Mouse (Mus musculus): Measurements from ENCODE around the gene Ucp3.

The Ucp3 gene

GRCm38 (mm10) chr7:100501027-100501843 is 28.4 kb downstream of the Ucp3 start:
- DNase-seq (ENCODE audit: low read depth) = peak; percentile 46

- DNase-seq (ENCODE audit: low read depth) = peak; percentile 54
These were observed 29.1 kb downstream of the Ucp3 start for GRCm38 (mm10) chr7:100501844-100502373.

GRCm38 (mm10) chr7:100502374-100502922 is 29.7 kb downstream of the Ucp3 start:
- DNase-seq (ENCODE audit: low read depth) = no peak

- DNase-seq (ENCODE audit: low read depth) = peak; percentile 67
These were observed 30.3 kb downstream of the Ucp3 start for GRCm38 (mm10) chr7:100503076-100503475.

GRCm38 (mm10) chr7:100504740-100505487 is 32.1 kb downstream of the Ucp3 start:
- peak; percentile 50 for DNase-seq (ENCODE audit: low read depth)

- peak; percentile 21 for DNase-seq (ENCODE audit: low read depth)
These were observed 33.7 kb downstream of the Ucp3 start for GRCm38 (mm10) chr7:100506494-100506893.

GRCm38 (mm10) chr7:100508670-100509069 is 35.9 kb downstream of the Ucp3 start:
- DNase-seq (ENCODE audit: low read depth) = peak; percentile 64

- peak; percentile 78 for DNase-seq (ENCODE audit: low read depth)
These were observed 38.8 kb downstream of the Ucp3 start for GRCm38 (mm10) chr7:100511602-100512001.

- DNase-seq (ENCODE audit: low read depth) = no peak
These were observed 41.8 kb downstream of the Ucp3 start, which contains the start of gene Dnajb13 for GRCm38 (mm10) chr7:100514573-100514972. Gene Dnajb13, minus strand, starts transcription at chr7:100514960.

- no peak for DNase-seq (ENCODE audit: low read depth)
These were observed 47.4 kb downstream of the Ucp3 start for GRCm38 (mm10) chr7:100520204-100520603.

GRCm38 (mm10) chr7:100520663-100521285 is 48.0 kb downstream of the Ucp3 start:
- DNase-seq (ENCODE audit: low read depth) = peak; percentile 89

- no peak for DNase-seq (ENCODE audit: low read depth)
These were observed 49.4 kb downstream of the Ucp3 start for GRCm38 (mm10) chr7:100522222-100522621.

- no peak for DNase-seq (ENCODE audit: low read depth)
These were observed 51.9 kb downstream of the Ucp3 start for GRCm38 (mm10) chr7:100524669-100525068.

GRCm38 (mm10) chr7:100530766-100531165 is 58.0 kb downstream of the Ucp3 start:
- DNase-seq (ENCODE audit: low read depth) = no peak

- DNase-seq (ENCODE audit: low read depth) = no peak
These were observed 60.7 kb downstream of the Ucp3 start for GRCm38 (mm10) chr7:100533503-100533902.

- no peak for DNase-seq (ENCODE audit: low read depth)
These were observed 61.4 kb downstream of the Ucp3 start for GRCm38 (mm10) chr7:100534216-100534615.

- no peak for DNase-seq (ENCODE audit: low read depth)
These were observed 63.0 kb downstream of the Ucp3 start for GRCm38 (mm10) chr7:100535831-100536230.
